Mouse (Mus musculus): Measurements from ENCODE around the gene Trf. TPM values are rescaled to one million over a fixed set of nuclear protein-coding genes. Genes with fewer than 3 reads are reported as not detected.

The Trf gene
- total RNA-seq, 1 experiment, result 9.6 TPM

DNA sequence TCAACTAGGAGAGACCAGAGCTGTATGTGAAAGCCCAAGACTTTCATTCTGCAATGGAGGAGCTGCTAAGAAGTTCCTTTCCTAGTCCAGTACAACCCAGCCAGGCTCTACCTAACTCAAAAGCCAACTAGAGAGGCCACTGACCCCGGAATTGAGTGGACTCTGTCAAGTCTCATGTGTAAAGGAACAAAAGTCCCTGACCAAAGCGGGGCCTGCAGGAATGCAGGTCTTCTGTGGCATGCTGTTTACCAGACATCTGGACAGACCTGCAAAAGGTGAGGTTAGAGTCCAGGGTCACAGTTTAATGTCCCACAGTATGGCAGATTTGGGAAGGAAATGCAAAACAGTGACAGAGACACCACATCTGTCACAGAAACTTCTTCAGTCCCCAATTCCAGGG is 11.0 kb upstream of the Trf start:
- Histone ChIP-seq H3K36me3 (ENCODE audit: control insufficient read depth, insufficient read depth, low read length, poor library complexity, severe bottlenecking) (no peaks in the 10 kb centered on the region), H3K27ac (ENCODE audit: insufficient read depth, low read depth, low read length, poor library complexity, severe bottlenecking) (no peak overlapping the region), H3K4me3 (ENCODE audit: insufficient read depth in 1 of 2, low read depth in 1 of 2, low read length in 2 of 2, poor library complexity in 1 of 2, severe bottlenecking in 1 of 2) (no peak overlapping the region), H3K9ac (ENCODE audit: insufficient read depth, low read depth, low read length, poor library complexity, severe bottlenecking) (no peak overlapping the region), H3K4me1 (ENCODE audit: control insufficient read depth in 2 of 2, insufficient read depth in 2 of 2, low read length in 2 of 2, poor library complexity in 1 of 2) (no peaks in the 10 kb centered on the region), H3K9me3 (ENCODE audit: control insufficient read depth, insufficient read depth, low read depth, low read length) (no peaks in the 10 kb centered on the region)
- in situ Hi-C loops (cut with MboI; ENCODE audit: low sequenced_read_pairs in 2 of 2, unreplicated experiment in 2 of 2), result no loop called here
- TF ChIP-seq ZC3H11A (IDR thresholded peaks at IDR 0.05; ENCODE audit: borderline replicate concordance, low read depth, low read length) (no peak), CHD2 (IDR thresholded peaks at IDR 0.05; ENCODE audit: low read depth, low read length) (no peak), HCFC1 (IDR thresholded peaks at IDR 0.05; ENCODE audit: borderline replicate concordance, insufficient read depth, low read length) (no peak), MAFK (IDR thresholded peaks at IDR 0.05; ENCODE audit: insufficient read depth, low read depth, low read length) (no peak), ZNF384 (IDR thresholded peaks at IDR 0.05; ENCODE audit: low read depth, low read length) (no peak)
- no peak for DNase-seq (ENCODE audit: low read depth, low spot score)

DNA sequence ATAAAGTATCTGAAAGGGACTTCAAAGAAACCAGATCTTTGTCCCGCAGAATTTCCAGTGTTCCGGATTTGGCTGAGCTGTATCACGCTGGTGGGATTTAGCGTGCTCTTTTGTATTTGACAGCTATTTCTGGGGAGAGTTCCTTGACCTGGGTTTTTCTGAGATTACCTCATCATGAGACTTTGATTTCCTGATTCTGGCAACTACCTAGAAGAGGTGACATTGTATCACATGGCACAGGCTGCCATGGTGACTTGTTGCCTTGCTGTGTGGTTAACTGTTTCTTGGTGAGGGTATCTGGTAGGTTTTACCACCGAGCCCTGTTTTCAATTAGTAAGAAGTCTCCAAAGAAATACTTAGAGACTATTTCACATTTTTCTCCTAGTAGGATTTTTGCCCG is 9.2 kb upstream of the Trf start:
- no peaks in the 10 kb centered on the region for H3K36me3 ChIP-seq (ENCODE audit: control insufficient read depth, insufficient read depth, low read length, poor library complexity, severe bottlenecking)
- in situ Hi-C loops (cut with MboI; ENCODE audit: low sequenced_read_pairs in 2 of 2, unreplicated experiment in 2 of 2), result no loop called here
- H3K9me3 ChIP-seq (ENCODE audit: control insufficient read depth, insufficient read depth, low read depth, low read length), result no peaks in the 10 kb centered on the region
- H3K4me1 ChIP-seq (ENCODE audit: control insufficient read depth in 2 of 2, insufficient read depth in 2 of 2, low read length in 2 of 2, poor library complexity in 1 of 2), result no peaks in the 10 kb centered on the region
- no peak for TF ChIP-seq ZC3H11A (IDR thresholded peaks at IDR 0.05; ENCODE audit: borderline replicate concordance, low read depth, low read length)
- no peak for TF ChIP-seq MAFK (IDR thresholded peaks at IDR 0.05; ENCODE audit: insufficient read depth, low read depth, low read length)
- TF ChIP-seq HCFC1 (IDR thresholded peaks at IDR 0.05; ENCODE audit: borderline replicate concordance, insufficient read depth, low read length), result no peak
- no peak for TF ChIP-seq CHD2 (IDR thresholded peaks at IDR 0.05; ENCODE audit: low read depth, low read length)
- TF ChIP-seq ZNF384 (IDR thresholded peaks at IDR 0.05; ENCODE audit: low read depth, low read length), result no peak
- no peak for DNase-seq (ENCODE audit: low read depth, low spot score)
- no peak overlapping the region for H3K9ac ChIP-seq (ENCODE audit: insufficient read depth, low read depth, low read length, poor library complexity, severe bottlenecking)
- H3K4me3 ChIP-seq (ENCODE audit: insufficient read depth in 1 of 2, low read depth in 1 of 2, low read length in 2 of 2, poor library complexity in 1 of 2, severe bottlenecking in 1 of 2), result no peak overlapping the region
- no peak overlapping the region for H3K27ac ChIP-seq (ENCODE audit: insufficient read depth, low read depth, low read length, poor library complexity, severe bottlenecking)

DNA sequence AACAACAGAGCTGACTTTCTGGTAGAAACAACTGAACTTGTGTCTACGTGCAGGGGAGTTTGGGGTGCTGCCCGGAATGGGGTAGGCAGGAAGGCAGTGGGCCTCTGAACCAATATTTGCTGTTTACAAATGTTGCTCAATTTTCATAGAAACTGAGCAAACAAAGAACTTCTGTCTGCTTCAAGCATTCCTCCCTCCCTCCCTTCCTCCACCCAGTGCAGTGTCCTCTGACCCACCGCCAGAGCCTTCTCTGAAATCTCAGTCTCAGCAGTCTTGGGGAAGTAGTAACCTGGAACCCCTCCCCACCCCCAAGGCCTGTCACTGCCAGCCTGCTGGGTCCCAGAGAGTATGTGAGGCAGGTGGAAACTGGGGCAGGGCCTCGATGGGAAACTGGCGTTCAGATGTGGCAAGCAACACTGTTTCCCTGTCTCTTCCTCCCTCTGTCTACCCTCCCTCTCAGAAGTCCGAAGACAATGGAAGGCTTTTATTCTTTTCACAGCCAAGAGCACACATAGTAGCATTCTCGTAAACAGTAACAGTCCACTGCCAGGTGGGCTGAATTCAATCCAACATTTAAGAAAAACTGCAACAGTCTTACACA is 4.4 kb upstream of the Trf start:
- in situ Hi-C loops (cut with MboI; ENCODE audit: low sequenced_read_pairs in 2 of 2, unreplicated experiment in 2 of 2), result no loop called here
- no peak overlapping the region for H3K4me3 ChIP-seq (ENCODE audit: insufficient read depth in 1 of 2, low read depth in 1 of 2, low read length in 2 of 2, poor library complexity in 1 of 2, severe bottlenecking in 1 of 2)
- H3K9ac ChIP-seq (ENCODE audit: insufficient read depth, low read depth, low read length, poor library complexity, severe bottlenecking), result no peak overlapping the region
- H3K4me1 ChIP-seq (ENCODE audit: control insufficient read depth in 2 of 2, insufficient read depth in 2 of 2, low read length in 2 of 2, poor library complexity in 1 of 2), result peaks cover 0 to 6% of the 10 kb centered on the region in 2 experiments; a peak in 1 of 4 replicates
- TF ChIP-seq ZC3H11A (IDR thresholded peaks at IDR 0.05; ENCODE audit: borderline replicate concordance, low read depth, low read length) (no peak), HCFC1 (IDR thresholded peaks at IDR 0.05; ENCODE audit: borderline replicate concordance, insufficient read depth, low read length) (no peak), ZNF384 (IDR thresholded peaks at IDR 0.05; ENCODE audit: low read depth, low read length) (no peak), CHD2 (IDR thresholded peaks at IDR 0.05; ENCODE audit: low read depth, low read length) (no peak), MAFK (IDR thresholded peaks at IDR 0.05; ENCODE audit: insufficient read depth, low read depth, low read length) (no peak)
- H3K36me3 ChIP-seq (ENCODE audit: control insufficient read depth, insufficient read depth, low read length, poor library complexity, severe bottlenecking), result no peaks in the 10 kb centered on the region
- H3K27ac ChIP-seq (ENCODE audit: insufficient read depth, low read depth, low read length, poor library complexity, severe bottlenecking), result no peak overlapping the region
- no peak for DNase-seq (ENCODE audit: low read depth, low spot score)
- H3K9me3 ChIP-seq (ENCODE audit: control insufficient read depth, insufficient read depth, low read depth, low read length), result no peaks in the 10 kb centered on the region

DNA sequence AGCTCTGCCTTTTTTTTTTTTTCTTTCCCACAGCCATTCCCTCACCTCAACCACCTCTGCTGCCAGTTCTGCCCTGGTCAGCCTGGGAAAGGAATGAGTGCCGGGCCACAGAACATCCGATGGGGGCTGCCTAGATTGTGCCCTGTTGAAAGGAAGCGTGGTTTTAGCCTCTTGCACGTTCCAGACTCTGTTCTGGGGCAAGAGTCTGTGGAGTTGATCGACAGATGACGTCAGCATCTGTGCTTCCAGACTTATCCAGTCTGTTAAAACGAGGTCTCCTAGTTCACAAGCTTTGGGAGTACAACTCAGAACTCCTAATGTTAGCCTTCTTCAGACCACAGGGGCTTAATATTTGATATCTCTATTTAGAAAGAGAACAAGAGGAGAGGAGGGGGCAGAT is 3.8 kb upstream of the Trf start:
- Histone ChIP-seq H3K27ac (ENCODE audit: insufficient read depth, low read depth, low read length, poor library complexity, severe bottlenecking) (no peak overlapping the region), H3K9me3 (ENCODE audit: control insufficient read depth, insufficient read depth, low read depth, low read length) (no peaks in the 10 kb centered on the region), H3K4me3 (ENCODE audit: insufficient read depth in 1 of 2, low read depth in 1 of 2, low read length in 2 of 2, poor library complexity in 1 of 2, severe bottlenecking in 1 of 2) (no peak overlapping the region), H3K36me3 (ENCODE audit: control insufficient read depth, insufficient read depth, low read length, poor library complexity, severe bottlenecking) (no peaks in the 10 kb centered on the region), H3K9ac (ENCODE audit: insufficient read depth, low read depth, low read length, poor library complexity, severe bottlenecking) (no peak overlapping the region), H3K4me1 (ENCODE audit: control insufficient read depth in 2 of 2, insufficient read depth in 2 of 2, low read length in 2 of 2, poor library complexity in 1 of 2) (peaks cover 0 to 11% of the 10 kb centered on the region in 2 experiments; a peak in 1 of 4 replicates)
- TF ChIP-seq ZNF384 (IDR thresholded peaks at IDR 0.05; ENCODE audit: low read depth, low read length), result no peak
- no peak for TF ChIP-seq MAFK (IDR thresholded peaks at IDR 0.05; ENCODE audit: insufficient read depth, low read depth, low read length)
- TF ChIP-seq ZC3H11A (IDR thresholded peaks at IDR 0.05; ENCODE audit: borderline replicate concordance, low read depth, low read length), result no peak
- no peak for TF ChIP-seq CHD2 (IDR thresholded peaks at IDR 0.05; ENCODE audit: low read depth, low read length)
- no peak for TF ChIP-seq HCFC1 (IDR thresholded peaks at IDR 0.05; ENCODE audit: borderline replicate concordance, insufficient read depth, low read length)
- in situ Hi-C loops (cut with MboI; ENCODE audit: low sequenced_read_pairs in 2 of 2, unreplicated experiment in 2 of 2), result no loop called here
- no peak for DNase-seq (ENCODE audit: low read depth, low spot score)
